Mouse (Mus musculus) kidney, postnatal 0 days (tissue): ENCODE measurements around the gene Thra. TPM values are rescaled to one million over a fixed set of nuclear protein-coding genes. Genes with fewer than 3 reads are reported as not detected.

Experiments
- ATAC-seq: fragments of 200-750 bp; cut with Nextera tagmentation; replicated peaks from 2 replicates; pipeline ENCODE4 v1.8.0; 2017; ENCODE audit warnings: low read depth, moderate number of reproducible peaks, moderate TSS enrichment, moderate library complexity; ENCODE audit not compliant: low FRiP score
- DNase-seq: peaks from one replicate; pipeline ENCODE4 v3.0.0-alpha.2; 2016; ENCODE audit warnings: low spot score
- H3K27ac ChIP-seq: fragments of 300-500 bp; sonication (generic); 2 replicates; pipeline ENCODE4 v1.5.1; 2014; ENCODE audit warnings: mild to moderate bottlenecking
- H3K27me3 ChIP-seq: fragments of 300-500 bp; sonication (generic); 2 replicates; pipeline ENCODE4 v1.6.1; 2014; ENCODE audit warnings: low read length, mixed read lengths; ENCODE audit not compliant: insufficient read depth
- H3K36me3 ChIP-seq: fragments of 300-500 bp; sonication (generic); 2 replicates; pipeline ENCODE4 v1.6.1; 2014; ENCODE audit warnings: low read length, mixed read lengths; ENCODE audit not compliant: insufficient read depth
- H3K4me1 ChIP-seq: fragments of 300-500 bp; sonication (generic); replicated peaks from 2 replicates; pipeline ENCODE4 v1.6.1; 2014; ENCODE audit warnings: antibody characterized with exemption, low read length, mixed read lengths; ENCODE audit not compliant: insufficient read depth
- H3K4me2 ChIP-seq: fragments of 300-500 bp; sonication (generic); 2 replicates; pipeline ENCODE4 v1.6.1; 2014; ENCODE audit warnings: mild to moderate bottlenecking, low read length, moderate library complexity, mixed read lengths
- H3K4me3 ChIP-seq: fragments of 300-500 bp; sonication (generic); replicated peaks from 2 replicates; pipeline ENCODE4 v1.5.1; 2014; ENCODE audit warnings: low read depth, low read length
- H3K9ac ChIP-seq: fragments of 300-500 bp; sonication (generic); 2 replicates; pipeline ENCODE4 v1.6.1; 2014; ENCODE audit warnings: low read depth, low read length
- H3K9me3 ChIP-seq: fragments of 300-500 bp; sonication (generic); replicated peaks from 2 replicates; pipeline ENCODE4 v1.6.1; 2016; ENCODE audit warnings: low read length, inconsistent platforms, mixed read lengths
- CTCF ChIP-seq: IDR thresholded peaks from 2 replicates; pipeline ENCODE4 v1.5.1; 2016; ENCODE audit warnings: antibody characterized with exemption, low read depth, mild to moderate bottlenecking, moderate library complexity
- WGBS: fragments of 180-500 bp; shearing (Covaris S2); extraction: QIAGEN DNeasy Blood & Tissue Kit; methylation state at CpG from one replicate; pipeline ENCODE4 v1.1.7; 2014; 5-methylcytosine and 5-hydroxymethylcytosine counted together
- polyA plus RNA-seq: library from polyadenylated mRNA; unstranded; fragments of >200 nt; fragmentation: Nextera tagmentation; extraction: Ambion mirVana; gene quantifications from 2 replicates; pipeline ENCODE4 v1.2.1, GENCODE M21; 2015

Thra gene
- polyA plus RNA-seq, 1 experiment from 2014 or later, result 26.1 TPM

DNA sequence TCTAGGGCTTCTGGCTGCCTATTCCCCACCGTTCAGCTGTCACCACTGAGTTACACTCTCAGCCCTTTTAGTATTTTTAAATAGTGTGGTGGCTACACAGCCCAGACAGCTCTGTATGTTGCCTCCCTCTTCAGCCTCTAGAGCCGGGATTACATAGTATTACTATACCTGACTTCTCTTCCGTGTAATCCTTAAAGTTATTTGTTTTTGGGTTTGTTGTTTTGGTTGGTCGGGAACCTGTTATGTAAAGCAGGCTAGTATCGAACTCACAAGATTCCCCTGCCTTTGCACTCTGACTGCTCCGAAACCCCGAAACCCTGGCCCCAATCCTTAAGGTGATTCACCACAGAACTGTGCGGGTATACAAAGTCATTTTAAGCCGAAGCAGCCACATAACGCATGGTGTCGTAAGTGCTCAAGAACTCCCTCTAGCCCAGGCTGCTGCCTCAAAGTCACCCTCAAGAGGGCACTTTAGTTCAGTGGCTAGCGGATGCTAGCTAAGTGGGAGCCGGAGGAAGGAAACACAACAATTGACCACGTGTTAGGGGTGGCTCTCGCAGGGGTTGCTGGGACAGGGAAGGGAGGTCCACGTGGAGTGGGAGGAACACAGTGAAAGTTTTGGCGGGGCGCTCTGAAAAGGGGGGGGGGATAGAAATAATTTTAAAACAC lies 48.2 kb downstream of the Thra start:
- no peaks in the 10 kb centered on the region for H3K27me3 ChIP-seq
- H3K4me1 ChIP-seq, result peaks cover 40% of the 10 kb centered on the region
- ATAC-seq (peak; percentile 71), DNase-seq (peak; percentile 99)
- 8% methylated on average over 18 of the region's 18 CpGs for WGBS
- peak overlapping the region; percentile 60; the same call in 1 of the 2 replicates for H3K9ac ChIP-seq
- no peaks in the 10 kb centered on the region for H3K36me3 ChIP-seq
- H3K27ac ChIP-seq, result peak overlapping the region; percentile 80
- peak overlapping the region; percentile 91 for H3K4me2 ChIP-seq
- H3K4me3 ChIP-seq, result peak overlapping the region; percentile 44
- TF ChIP-seq CTCF, result peak; percentile 89
- H3K9me3 ChIP-seq, result no peaks in the 10 kb centered on the region

DNA sequence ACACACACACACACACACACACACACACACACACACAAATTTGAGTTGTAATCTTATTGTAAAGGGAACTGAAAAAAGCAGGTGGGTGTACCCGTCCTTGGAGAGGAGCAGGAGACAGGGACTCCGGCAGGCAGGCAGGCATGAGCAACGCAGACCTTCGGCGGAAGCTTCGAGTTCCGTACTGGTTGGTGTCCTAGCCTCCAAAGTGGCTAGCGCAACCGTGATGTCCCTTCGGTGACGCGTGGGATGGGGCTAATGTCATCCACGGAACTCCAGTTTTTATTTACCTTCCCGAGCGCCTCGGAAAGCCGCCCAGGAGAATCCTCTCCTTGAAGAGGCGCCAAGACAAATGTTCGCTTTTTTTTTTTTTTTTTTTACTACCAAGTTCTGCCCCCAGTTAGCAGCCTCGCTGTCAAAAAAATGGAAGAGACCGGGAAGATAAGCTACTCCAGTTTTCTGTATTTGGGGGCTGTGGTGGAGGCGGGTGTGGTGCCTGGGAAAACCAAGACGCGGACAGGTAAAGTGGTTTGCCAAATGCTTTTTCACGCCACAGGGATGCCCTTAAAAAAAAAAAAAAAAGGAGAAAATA lies 48.9 kb downstream of the Thra start:
- H3K27me3 ChIP-seq, result no peaks in the 10 kb centered on the region
- DNase-seq (no peak), ATAC-seq (no peak)
- peak overlapping the region; percentile 44 for H3K4me3 ChIP-seq
- H3K9ac ChIP-seq, result peak overlapping the region; percentile 60
- no peaks in the 10 kb centered on the region for H3K9me3 ChIP-seq
- peaks cover 39% of the 10 kb centered on the region for H3K4me1 ChIP-seq
- H3K27ac ChIP-seq, result peak overlapping the region; percentile 77
- under 1% methylated on average over 25 of the region's 25 CpGs for WGBS
- no peaks in the 10 kb centered on the region for H3K36me3 ChIP-seq
- peak overlapping the region; percentile 91 for H3K4me2 ChIP-seq
- TF ChIP-seq CTCF, result no peak

DNA sequence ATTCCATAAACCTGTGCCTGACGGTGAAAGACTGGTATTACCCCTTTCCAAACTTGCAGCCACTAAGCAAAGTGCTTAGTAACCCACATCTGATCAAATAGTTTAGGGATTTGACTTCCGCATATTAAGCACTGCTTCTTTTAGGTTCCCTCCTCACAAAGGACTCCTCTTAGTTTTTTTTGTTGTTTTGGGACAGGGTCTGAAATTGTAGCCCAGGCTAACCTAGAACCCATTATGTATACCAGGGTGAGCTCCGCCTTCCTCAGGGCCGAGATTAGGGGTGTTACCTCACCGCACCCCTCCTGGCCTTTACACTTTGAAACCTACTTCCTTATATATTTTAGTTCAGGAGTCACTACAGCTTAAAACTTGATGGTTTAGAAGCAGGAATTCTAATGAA lies 49.4 kb downstream of the Thra start:
- no peak for TF ChIP-seq CTCF
- no peak for ATAC-seq
- DNase-seq, result no peak
- peaks cover 35% of the 10 kb centered on the region for H3K4me1 ChIP-seq
- H3K27ac ChIP-seq, result peak overlapping the region; percentile 77
- peak overlapping the region; percentile 91 for H3K4me2 ChIP-seq
- 37% methylated on average over 5 of the region's 5 CpGs for WGBS
- H3K9me3 ChIP-seq, result no peaks in the 10 kb centered on the region
- H3K36me3 ChIP-seq, result no peaks in the 10 kb centered on the region
- H3K9ac ChIP-seq, result peak overlapping the region; percentile 60; the same call in 1 of the 2 replicates
- H3K27me3 ChIP-seq, result no peaks in the 10 kb centered on the region
- H3K4me3 ChIP-seq, result peak overlapping the region; percentile 44

DNA sequence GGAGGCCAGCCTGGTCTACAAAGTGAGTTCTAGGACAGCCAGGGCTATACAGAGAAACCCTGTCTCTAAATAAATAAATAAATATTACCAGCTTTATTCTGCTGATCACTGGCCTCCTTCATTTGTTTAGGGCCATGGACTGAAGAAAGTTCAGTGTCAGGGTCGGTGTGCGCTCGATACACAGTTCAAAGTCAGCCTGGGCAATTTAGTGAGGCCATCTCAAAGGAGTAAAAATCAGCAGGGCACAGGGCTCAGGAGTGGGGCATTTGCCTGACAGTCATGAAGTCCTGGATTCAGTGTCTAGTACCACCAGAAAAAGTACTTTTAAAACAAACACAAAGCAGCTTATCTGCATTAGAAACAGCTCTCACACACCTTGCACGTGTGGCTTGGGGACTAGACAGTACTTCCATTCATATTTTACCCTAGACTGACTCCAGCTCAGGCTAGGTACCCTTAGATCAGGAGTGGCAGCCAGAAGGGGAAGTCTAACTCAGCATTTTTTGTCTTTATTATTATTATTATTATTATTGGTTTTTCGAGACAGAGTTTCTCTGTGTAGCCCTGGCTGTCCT lies 50.3 kb downstream of the Thra start:
- no peak overlapping the region for H3K4me3 ChIP-seq
- no peaks in the 10 kb centered on the region for H3K36me3 ChIP-seq
- no peak overlapping the region for H3K4me2 ChIP-seq
- no peak for TF ChIP-seq CTCF
- WGBS, result 85% methylated on average over 5 of the region's 5 CpGs
- H3K27me3 ChIP-seq, result no peaks in the 10 kb centered on the region
- H3K9me3 ChIP-seq, result no peaks in the 10 kb centered on the region
- H3K27ac ChIP-seq, result no peak overlapping the region
- ATAC-seq (no peak), DNase-seq (no peak)
- H3K9ac ChIP-seq, result no peak overlapping the region
- H3K4me1 ChIP-seq, result peaks cover 26% of the 10 kb centered on the region

DNA sequence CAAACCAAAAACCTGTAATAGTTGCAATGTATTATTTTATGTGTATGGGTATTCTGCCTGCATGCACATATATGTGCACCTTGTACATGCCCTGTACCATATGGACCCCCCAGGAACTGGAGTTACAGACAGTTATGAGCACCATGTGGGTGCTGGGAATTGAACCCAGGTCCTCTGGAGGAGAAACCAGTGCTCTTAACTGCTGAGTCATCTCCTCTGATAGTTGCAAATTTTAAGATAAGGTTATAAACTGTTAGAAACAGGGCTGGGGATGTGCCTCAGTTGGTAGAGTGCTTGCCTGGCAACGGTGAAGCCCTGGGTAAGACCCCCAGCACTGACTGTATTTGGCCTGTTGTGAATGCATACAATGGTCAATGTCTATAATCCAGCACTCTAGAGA lies 51.0 kb downstream of the Thra start:
- H3K4me1 ChIP-seq, result peaks cover 20% of the 10 kb centered on the region
- H3K4me3 ChIP-seq, result no peak overlapping the region
- H3K4me2 ChIP-seq, result no peak overlapping the region
- ATAC-seq (no peak), DNase-seq (no peak)
- H3K27ac ChIP-seq, result no peak overlapping the region
- TF ChIP-seq CTCF, result no peak
- no peaks in the 10 kb centered on the region for H3K27me3 ChIP-seq
- H3K36me3 ChIP-seq, result no peaks in the 10 kb centered on the region
- no peaks in the 10 kb centered on the region for H3K9me3 ChIP-seq
- 81% methylated on average over 1 of the region's 1 CpGs for WGBS
- no peak overlapping the region for H3K9ac ChIP-seq

DNA sequence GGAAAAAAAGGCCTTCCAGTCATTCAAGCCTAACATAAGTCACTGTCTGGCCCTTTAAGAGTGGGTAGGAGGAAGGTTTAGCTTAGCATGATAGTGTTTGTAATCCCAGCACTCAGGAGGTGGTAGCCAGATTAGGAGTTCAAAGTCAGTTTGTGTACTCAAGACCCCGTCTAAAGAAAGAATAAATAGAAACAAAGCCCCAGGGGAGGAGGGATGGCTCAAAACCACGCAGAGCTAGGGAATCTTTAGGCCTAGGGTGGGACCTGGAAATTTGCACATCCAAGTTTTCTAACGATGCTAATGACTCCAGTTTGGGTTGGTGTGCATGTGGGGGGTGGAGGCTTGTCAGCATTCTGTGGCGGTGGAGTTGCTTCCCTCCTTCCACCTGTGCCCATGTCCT lies 51.6 kb downstream of the Thra start:
- Histone ChIP-seq H3K9ac (no peak overlapping the region), H3K36me3 (no peaks in the 10 kb centered on the region), H3K27ac (peak overlapping the region; percentile 42; the same call in 1 of the 2 replicates), H3K4me1 (peaks cover 18% of the 10 kb centered on the region), H3K27me3 (no peaks in the 10 kb centered on the region), H3K4me3 (no peak overlapping the region), H3K9me3 (no peaks in the 10 kb centered on the region), H3K4me2 (no peak overlapping the region)
- 17% methylated on average over 4 of the region's 4 CpGs for WGBS
- TF ChIP-seq CTCF, result no peak
- ATAC-seq, result no peak
- no peak for DNase-seq
